Mouse (Mus musculus) lung, adult 18-20 months (tissue): ENCODE measurements around the gene Nupl1.

Source experiments
- DNase-seq, 2 experiments: peaks; one replicate each; pipeline ENCODE4 v3.0.0; 2022; ENCODE audit warnings: mixed read lengths in 2 of 2

The Nupl1 gene

DNA sequence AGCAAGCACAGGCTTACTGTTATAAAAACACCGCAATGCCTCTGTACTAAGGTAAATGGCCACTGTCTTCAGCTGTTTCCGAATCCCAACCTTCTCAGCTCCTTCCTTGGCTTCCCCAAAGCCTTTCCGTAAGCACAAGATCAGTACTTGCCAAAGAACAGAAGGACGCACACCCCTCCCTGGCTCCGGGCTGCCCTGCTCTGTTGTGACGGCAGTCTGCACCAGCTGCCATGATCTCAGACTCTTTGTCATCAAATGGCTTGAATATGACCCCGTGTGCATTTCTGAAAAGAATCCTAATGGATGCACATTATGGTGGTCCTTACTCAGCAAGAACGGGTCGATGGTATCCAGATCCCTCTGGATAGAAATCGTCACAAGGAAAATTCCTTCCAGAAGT, 108.0 kb downstream of the Nupl1 start:
- DNase-seq, result no peak

- DNase-seq, result no peak
Measured at GRCm38 (mm10) chr14:60138339-60138738, 112.9 kb downstream of the Nupl1 start.

- DNase-seq, result no peak
Measured at GRCm38 (mm10) chr14:60137812-60138211, 113.4 kb downstream of the Nupl1 start.

DNA sequence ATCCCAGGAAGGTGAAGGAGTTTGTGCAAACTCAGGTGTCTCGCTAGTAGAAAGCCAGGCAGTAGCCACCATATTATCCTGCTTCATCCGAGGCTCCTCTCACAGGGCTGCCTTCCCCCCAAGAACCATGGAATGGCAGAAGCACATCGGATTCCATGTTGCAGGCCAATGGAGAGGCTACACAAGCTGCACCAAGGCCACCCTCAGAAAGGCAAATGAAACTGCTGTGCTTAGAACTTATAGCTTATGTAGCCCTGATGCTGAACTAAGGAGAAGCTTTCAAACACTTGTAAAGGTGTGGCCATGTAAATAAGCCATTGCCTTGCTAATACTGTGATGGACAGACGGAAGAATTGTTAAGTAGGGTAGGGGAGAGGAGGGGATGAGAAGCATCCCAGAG, 115.4 kb downstream of the Nupl1 start:
- DNase-seq, result no peak

DNA sequence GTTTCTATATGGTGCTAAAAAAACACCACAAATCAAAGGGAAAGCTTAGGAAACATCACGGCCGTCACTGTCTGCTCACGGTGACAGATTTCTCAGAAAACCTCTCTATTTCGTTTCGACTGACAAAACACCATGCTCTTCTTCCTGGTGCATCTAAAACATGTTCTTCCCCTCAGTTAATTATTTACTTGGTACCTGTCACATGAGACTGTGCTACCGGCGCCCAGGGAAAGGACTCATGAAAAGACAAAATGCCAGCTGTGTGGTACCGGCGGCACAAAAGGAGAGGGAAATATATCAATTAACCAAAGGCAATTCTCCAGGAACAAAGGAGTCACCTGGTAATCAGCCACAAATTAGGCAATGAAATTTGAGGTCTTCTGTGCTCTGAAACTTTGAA, 116.5 kb downstream of the Nupl1 start:
- DNase-seq, result no peak
